Mouse (Mus musculus): ENCODE measurements at regions not wholly inside any gene's neighbourhood (a gene's known extent, or its start where the extent isn't known, plus 50 kb on each side); places are given as distances from the start of the nearest gene placed in this dataset.

- WGBS: 71% methylated on average over 5 of the region's 5 CpGs
- TF ChIP-seq POLR2A (IDR thresholded peaks at IDR 0.05; ENCODE audit: insufficient read depth, low read depth, low read length) (no peak), EP300 (IDR thresholded peaks at IDR 0.05; ENCODE audit: insufficient read depth, low read depth, low read length) (no peak), CTCF (IDR thresholded peaks at IDR 0.05) (no peak)
- no peak overlapping the region for H3K27ac ChIP-seq
- no peak for DNase-seq
- no peak overlapping the region for H3K9ac ChIP-seq (ENCODE audit: low read depth, low read length)
- H3K79me2 ChIP-seq (replicated peaks; ENCODE audit: control insufficient read depth, insufficient read depth, low read length): no peaks in the 10 kb centered on the region
- H3K36me3 ChIP-seq (ENCODE audit: control insufficient read depth, insufficient read depth, low read length): no peaks in the 10 kb centered on the region
- no peaks in the 10 kb centered on the region for H3K4me1 ChIP-seq (ENCODE audit: control insufficient read depth, insufficient read depth, low read length)
- no peaks in the 10 kb centered on the region for H3K27me3 ChIP-seq (ENCODE audit: control insufficient read depth, insufficient read depth, low read length)
- intact Hi-C loops (cut with DNase I): no loop called here
- no peak overlapping the region for H3K4me3 ChIP-seq
Observed at GRCm38 (mm10) chr9:33774178-33774577, 711.5 kb upstream of the Kirrel3 start.

GRCm38 (mm10) chr9:33790617-33791016 lies 695.1 kb upstream of the Kirrel3 start:
- TF ChIP-seq CTCF (IDR thresholded peaks at IDR 0.05): no peak
- TF ChIP-seq POLR2A (IDR thresholded peaks at IDR 0.05; ENCODE audit: insufficient read depth, low read depth, low read length): no peak
- TF ChIP-seq EP300 (IDR thresholded peaks at IDR 0.05; ENCODE audit: insufficient read depth, low read depth, low read length): no peak
- Histone ChIP-seq H3K27ac (no peak overlapping the region), H3K4me3 (no peak overlapping the region), H3K79me2 (replicated peaks; ENCODE audit: control insufficient read depth, insufficient read depth, low read length) (no peaks in the 10 kb centered on the region), H3K36me3 (ENCODE audit: control insufficient read depth, insufficient read depth, low read length) (no peaks in the 10 kb centered on the region), H3K27me3 (ENCODE audit: control insufficient read depth, insufficient read depth, low read length) (no peaks in the 10 kb centered on the region), H3K9ac (ENCODE audit: low read depth, low read length) (no peak overlapping the region), H3K4me1 (ENCODE audit: control insufficient read depth, insufficient read depth, low read length) (no peaks in the 10 kb centered on the region)
- DNase-seq: no peak
- intact Hi-C loops (cut with DNase I): no loop called here
- WGBS: 58% methylated on average over 4 of the region's 4 CpGs

DNA sequence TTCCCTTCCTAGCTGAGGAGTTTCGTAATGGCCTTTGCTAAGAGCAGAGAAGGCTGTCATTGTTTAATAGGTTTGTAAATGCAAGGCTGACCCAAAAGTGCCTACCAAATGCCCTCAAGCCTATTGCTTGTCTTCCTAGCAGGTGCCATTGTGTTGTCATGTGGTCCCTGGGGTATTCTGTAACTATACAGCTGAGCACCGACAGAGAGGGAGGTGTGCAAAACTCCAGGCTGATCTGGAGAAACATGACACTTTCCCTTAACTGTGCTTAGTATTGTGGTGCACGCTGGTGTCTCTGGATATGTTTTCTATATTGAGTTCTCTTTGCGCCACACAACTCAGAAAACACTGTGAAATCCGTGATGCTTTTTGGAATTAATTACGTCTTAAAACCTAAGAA lies 685.4 kb upstream of the Kirrel3 start:
- intact Hi-C loops (cut with DNase I): no loop called here
- TF ChIP-seq CTCF (IDR thresholded peaks at IDR 0.05) (no peak), EP300 (IDR thresholded peaks at IDR 0.05; ENCODE audit: insufficient read depth, low read depth, low read length) (no peak)
- H3K36me3 ChIP-seq (ENCODE audit: control insufficient read depth, insufficient read depth, low read length): no peaks in the 10 kb centered on the region
- 61% methylated on average over 6 of the region's 6 CpGs for WGBS
- no peak overlapping the region for H3K4me3 ChIP-seq
- no peak overlapping the region for H3K9ac ChIP-seq (ENCODE audit: low read depth, low read length)
- H3K27ac ChIP-seq: no peak overlapping the region
- no peak for DNase-seq
- H3K4me1 ChIP-seq (ENCODE audit: control insufficient read depth, insufficient read depth, low read length): no peaks in the 10 kb centered on the region
- no peaks in the 10 kb centered on the region for H3K27me3 ChIP-seq (ENCODE audit: control insufficient read depth, insufficient read depth, low read length)
- no peaks in the 10 kb centered on the region for H3K79me2 ChIP-seq (replicated peaks; ENCODE audit: control insufficient read depth, insufficient read depth, low read length)

- H3K27ac ChIP-seq: no peak overlapping the region
- no peaks in the 10 kb centered on the region for H3K79me2 ChIP-seq (replicated peaks; ENCODE audit: control insufficient read depth, insufficient read depth, low read length)
- H3K9ac ChIP-seq (ENCODE audit: low read depth, low read length): no peak overlapping the region
- no peaks in the 10 kb centered on the region for H3K27me3 ChIP-seq (ENCODE audit: control insufficient read depth, insufficient read depth, low read length)
- WGBS: 26% methylated on average over 1 of the region's 1 CpGs
- intact Hi-C loops (cut with DNase I): no loop called here
- no peaks in the 10 kb centered on the region for H3K4me1 ChIP-seq (ENCODE audit: control insufficient read depth, insufficient read depth, low read length)
- DNase-seq: no peak
- no peaks in the 10 kb centered on the region for H3K36me3 ChIP-seq (ENCODE audit: control insufficient read depth, insufficient read depth, low read length)
- H3K4me3 ChIP-seq: no peak overlapping the region
- TF ChIP-seq EP300 (IDR thresholded peaks at IDR 0.05; ENCODE audit: insufficient read depth, low read depth, low read length) (no peak), POLR2A (IDR thresholded peaks at IDR 0.05; ENCODE audit: insufficient read depth, low read depth, low read length) (no peak), CTCF (IDR thresholded peaks at IDR 0.05) (no peak)
Observed at GRCm38 (mm10) chr9:33800763-33801162, 684.9 kb upstream of the Kirrel3 start.

- no peak for DNase-seq
- Histone ChIP-seq H3K4me1 (ENCODE audit: control insufficient read depth, insufficient read depth, low read length) (no peaks in the 10 kb centered on the region), H3K9ac (ENCODE audit: low read depth, low read length) (no peak overlapping the region), H3K27me3 (ENCODE audit: control insufficient read depth, insufficient read depth, low read length) (no peaks in the 10 kb centered on the region), H3K79me2 (replicated peaks; ENCODE audit: control insufficient read depth, insufficient read depth, low read length) (no peaks in the 10 kb centered on the region), H3K36me3 (ENCODE audit: control insufficient read depth, insufficient read depth, low read length) (no peaks in the 10 kb centered on the region), H3K27ac (no peak overlapping the region), H3K4me3 (no peak overlapping the region)
- TF ChIP-seq EP300 (IDR thresholded peaks at IDR 0.05; ENCODE audit: insufficient read depth, low read depth, low read length): no peak
- no peak for TF ChIP-seq POLR2A (IDR thresholded peaks at IDR 0.05; ENCODE audit: insufficient read depth, low read depth, low read length)
- TF ChIP-seq CTCF (IDR thresholded peaks at IDR 0.05): no peak
- WGBS: 75% methylated on average over 5 of the region's 5 CpGs
- intact Hi-C loops (cut with DNase I): no loop called here
Observed at GRCm38 (mm10) chr9:33814739-33815368, 670.8 kb upstream of the Kirrel3 start.

DNA sequence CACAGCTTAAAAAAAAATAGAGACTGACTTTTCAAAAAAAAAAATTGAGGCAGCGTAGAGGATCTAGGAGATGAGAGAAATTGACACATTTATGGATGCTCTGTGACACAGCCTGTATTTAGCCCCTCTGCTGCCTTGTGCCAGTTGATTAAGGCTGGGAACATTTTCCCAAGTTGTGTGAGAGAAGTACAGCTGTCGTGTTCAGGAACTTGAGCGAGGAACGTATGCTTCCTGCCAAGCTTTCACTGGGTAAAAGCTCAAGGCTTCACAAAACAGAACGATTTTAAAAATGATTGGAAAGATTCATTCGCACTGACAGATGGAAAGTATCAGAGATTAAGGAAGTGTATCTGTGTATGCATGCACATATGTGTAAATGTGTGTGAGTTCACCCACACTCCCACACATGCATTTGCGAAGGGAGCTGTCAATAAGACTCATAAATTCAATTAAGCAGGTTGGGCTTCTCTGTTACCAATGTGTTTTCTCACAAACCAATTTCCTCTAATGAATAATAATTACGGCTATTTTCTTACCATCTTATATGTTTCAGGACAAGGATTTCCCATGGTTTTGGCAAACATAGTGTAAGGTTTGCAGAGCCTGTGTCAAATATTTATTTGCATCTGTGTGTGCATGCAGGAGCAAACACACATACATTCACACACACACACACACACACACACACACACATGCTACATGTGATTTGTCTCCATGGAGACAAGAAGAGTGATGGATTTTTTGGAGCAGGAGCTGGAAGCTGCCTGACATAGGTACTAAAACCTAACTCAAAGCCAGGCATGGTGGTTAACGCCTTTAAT lies 662.9 kb upstream of the Kirrel3 start:
- TF ChIP-seq POLR2A (IDR thresholded peaks at IDR 0.05; ENCODE audit: insufficient read depth, low read depth, low read length): no peak
- no peak for TF ChIP-seq CTCF (IDR thresholded peaks at IDR 0.05)
- no peak for TF ChIP-seq EP300 (IDR thresholded peaks at IDR 0.05; ENCODE audit: insufficient read depth, low read depth, low read length)
- H3K9ac ChIP-seq (ENCODE audit: low read depth, low read length): no peak overlapping the region
- H3K4me3 ChIP-seq: no peak overlapping the region
- no peak for DNase-seq
- intact Hi-C loops (cut with DNase I): no loop called here
- H3K36me3 ChIP-seq (ENCODE audit: control insufficient read depth, insufficient read depth, low read length): no peaks in the 10 kb centered on the region
- no peaks in the 10 kb centered on the region for H3K79me2 ChIP-seq (replicated peaks; ENCODE audit: control insufficient read depth, insufficient read depth, low read length)
- no peaks in the 10 kb centered on the region for H3K27me3 ChIP-seq (ENCODE audit: control insufficient read depth, insufficient read depth, low read length)
- H3K27ac ChIP-seq: no peak overlapping the region
- no peaks in the 10 kb centered on the region for H3K4me1 ChIP-seq (ENCODE audit: control insufficient read depth, insufficient read depth, low read length)
- 64% methylated on average over 9 of the region's 9 CpGs for WGBS

Data from heart, adult 2 months (tissue).